Mouse (Mus musculus): Measurements from ENCODE around the gene Olfr1023.

The Olfr1023 gene

GRCm38 (mm10) chr2:85885340-85885739, at the start of gene Olfr1023:
Gene Olfr1023, plus strand, starts transcription at chr2:85885640.
- DNase-seq (ENCODE audit: low read depth, low spot score), result no peak

DNA sequence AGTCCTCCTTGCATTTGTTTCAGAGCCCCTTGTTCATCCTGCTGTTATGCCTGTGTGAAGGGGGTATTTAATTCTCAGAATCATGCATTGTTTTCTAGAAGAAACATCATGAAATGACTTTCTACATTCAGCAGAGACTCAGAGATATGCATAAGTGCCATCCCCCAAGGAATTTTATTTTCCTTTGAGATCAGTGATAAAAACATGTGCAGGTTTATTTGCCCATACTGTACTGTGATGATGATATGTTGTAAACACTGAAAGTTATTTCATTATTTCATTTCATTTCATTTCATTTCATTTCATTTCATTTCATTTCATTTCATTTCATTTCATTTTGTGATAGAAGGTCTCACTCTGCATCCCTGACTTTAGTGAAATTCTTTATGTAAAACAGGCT, 40.1 kb upstream of the Olfr1023 start, which contains the start of gene Olfr1019:
Olfr1019 (minus strand) TSS at position 101 of the 400 bp plus-strand sequence.
- no peak for DNase-seq (ENCODE audit: low read depth, low spot score)

GRCm38 (mm10) chr2:85846730-85847129, 38.7 kb upstream of the Olfr1023 start, which contains the start of gene Olfr1020:
Gene Olfr1020, plus strand, starts transcription at chr2:85847030.
- DNase-seq (ENCODE audit: low read depth, low spot score), result no peak

DNA sequence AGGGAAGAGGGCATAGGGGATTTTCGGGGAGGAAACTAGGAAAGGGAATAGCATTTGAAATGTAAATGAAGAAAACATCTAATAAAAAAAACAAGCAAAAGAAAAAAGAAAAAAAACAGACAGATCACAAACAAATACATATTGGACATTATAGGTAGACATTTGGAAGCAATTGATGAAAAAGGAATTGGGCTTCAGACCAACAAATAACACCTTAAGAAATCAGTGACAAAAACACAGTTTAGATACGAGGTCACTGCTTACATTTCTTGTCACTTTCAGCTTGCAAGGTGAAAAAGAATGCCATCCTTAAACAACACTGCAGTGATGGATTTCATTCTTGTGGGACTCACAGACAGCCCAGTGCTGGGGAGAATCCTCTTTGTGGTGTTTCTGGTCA, 17.1 kb upstream of the Olfr1023 start, which contains the start of gene Olfr1022:
Olfr1022 (plus strand) TSS at position 301 of the 400 bp plus-strand sequence.
- DNase-seq (ENCODE audit: low read depth, low spot score), result no peak

- no peak for DNase-seq (ENCODE audit: low read depth, low spot score)
These were observed 19.5 kb downstream of the Olfr1023 start, which contains the start of gene Olfr1024 for GRCm38 (mm10) chr2:85904952-85905351. Gene Olfr1024, minus strand, starts transcription at chr2:85905052.

DNA sequence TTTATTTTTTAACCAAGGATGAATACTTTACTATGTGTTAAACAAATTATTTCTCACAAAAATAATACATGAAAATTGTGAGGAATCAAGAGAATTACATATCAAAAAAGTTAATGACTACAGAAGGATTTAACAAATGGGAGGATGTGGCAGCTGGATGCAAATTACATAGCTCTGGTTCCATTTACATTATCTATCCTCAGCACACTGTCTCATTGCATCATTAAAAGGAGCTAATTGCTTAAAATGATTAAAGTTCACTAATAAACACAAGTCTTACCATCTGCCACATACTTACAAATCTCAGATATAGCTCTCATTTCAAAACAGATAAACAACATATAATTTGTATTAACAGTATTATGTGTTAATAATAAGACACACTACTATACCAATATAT, 27.8 kb downstream of the Olfr1023 start:
- no peak for DNase-seq (ENCODE audit: low read depth, low spot score)

GRCm38 (mm10) chr2:85914893-85915292, 29.5 kb downstream of the Olfr1023 start, which contains the start of gene Olfr1025-ps1:
Gene Olfr1025-ps1, plus strand, starts transcription at chr2:85915193.
- no peak for DNase-seq (ENCODE audit: low read depth, low spot score)

GRCm38 (mm10) chr2:85921258-85921657, 35.8 kb downstream of the Olfr1023 start, which contains the start of gene Olfr1026:
Gene Olfr1026, plus strand, starts transcription at chr2:85921558.
- DNase-seq (ENCODE audit: low read depth, low spot score), result no peak

Measured in c-Kit-negative CD71-positive TER-119-positive erythroid progenitor cells, embryonic 14.5 days (primary cell).